Mouse (Mus musculus) hindbrain, postnatal 0 days (tissue): ENCODE measurements around the gene Zmym2. TPM values are rescaled to one million over a fixed set of nuclear protein-coding genes. Genes with fewer than 3 reads are reported as not detected.

ENCODE experiments used
- ATAC-seq: fragments of 200-750 bp; cut with Nextera tagmentation; 2 replicates; pipeline ENCODE4 v1.8.0; 2017; ENCODE audit warnings: mild to moderate bottlenecking, moderate TSS enrichment, moderate library complexity
- DNase-seq: peaks from one replicate; pipeline ENCODE4 v3.0.0-alpha.2; 2015; ENCODE audit warnings: low spot score
- H3K27ac ChIP-seq: fragments of 300-500 bp; sonication (generic); 2 replicates; pipeline ENCODE4 v1.5.1; 2014; ENCODE audit warnings: mild to moderate bottlenecking
- H3K27me3 ChIP-seq: fragments of 300-500 bp; sonication (generic); 2 replicates; pipeline ENCODE4 v1.6.1; 2014; ENCODE audit warnings: low read length, mixed read lengths; ENCODE audit not compliant: insufficient read depth
- H3K36me3 ChIP-seq: fragments of 300-500 bp; sonication (generic); 2 replicates; pipeline ENCODE4 v1.6.1; 2014; ENCODE audit warnings: low read length, mixed read lengths; ENCODE audit not compliant: insufficient read depth
- H3K4me1 ChIP-seq: fragments of 300-500 bp; sonication (generic); 2 replicates; pipeline ENCODE4 v1.6.1; 2014; ENCODE audit warnings: antibody characterized with exemption, low read length, mixed read lengths; ENCODE audit not compliant: insufficient read depth
- H3K4me2 ChIP-seq: fragments of 300-500 bp; sonication (generic); 2 replicates; pipeline ENCODE4 v1.6.1; 2014; ENCODE audit warnings: low read depth, mild to moderate bottlenecking, low read length, moderate library complexity, mixed read lengths
- H3K4me3 ChIP-seq: fragments of 300-500 bp; sonication (generic); 2 replicates; pipeline ENCODE4 v1.5.1; 2014; ENCODE audit warnings: low read length
- H3K9ac ChIP-seq: fragments of 300-500 bp; sonication (generic); replicated peaks from 2 replicates; pipeline ENCODE4 v1.6.1; 2014; ENCODE audit warnings: mild to moderate bottlenecking, low read length, moderate library complexity, mixed read lengths
- H3K9me3 ChIP-seq: fragments of 300-500 bp; sonication (generic); 2 replicates; pipeline ENCODE4 v1.6.1; 2016; ENCODE audit warnings: low read length, mixed read lengths
- CTCF ChIP-seq: IDR thresholded peaks from 2 replicates; pipeline ENCODE4 v1.5.1; 2016; ENCODE audit warnings: antibody characterized with exemption, control low read depth, low read depth
- WGBS: fragments of 180-500 bp; shearing (Covaris S2); extraction: QIAGEN DNeasy Blood & Tissue Kit; methylation state at CpG from one replicate; pipeline ENCODE4 v1.1.7; 2014; 5-methylcytosine and 5-hydroxymethylcytosine counted together
- polyA plus RNA-seq: library from polyadenylated mRNA; unstranded; fragments of >200 nt; fragmentation: Nextera tagmentation; extraction: Ambion mirVana; gene quantifications from 2 replicates; pipeline ENCODE4 v1.2.1, GENCODE M21; 2015
- total RNA-seq: library from RNA; depleted of rRNA; stranded (reverse); fragments of >200 nt; gene quantifications from 2 replicates; pipeline ENCODE4 v1.2.3, GENCODE M21; 2014

Gene Zmym2
- total and polyA plus RNA-seq, 2 experiments from 2014 or later = 28.5 to 37.1 TPM

GRCm38 (mm10) chr14:56905696-56906095 is 19.2 kb downstream of the Zmym2 start:
- Histone ChIP-seq H3K36me3 (no peaks in the 10 kb centered on the region; the same call in 1 of the 2 replicates), H3K9ac (no peak overlapping the region), H3K27me3 (no peaks in the 10 kb centered on the region), H3K9me3 (no peaks in the 10 kb centered on the region), H3K4me2 (no peak overlapping the region), H3K27ac (no peak overlapping the region), H3K4me3 (no peak overlapping the region), H3K4me1 (no peaks in the 10 kb centered on the region)
- WGBS = 88% methylated on average over 1 of the region's 1 CpGs
- ATAC-seq (no peak), DNase-seq (no peak)
- TF ChIP-seq CTCF = no peak

DNA sequence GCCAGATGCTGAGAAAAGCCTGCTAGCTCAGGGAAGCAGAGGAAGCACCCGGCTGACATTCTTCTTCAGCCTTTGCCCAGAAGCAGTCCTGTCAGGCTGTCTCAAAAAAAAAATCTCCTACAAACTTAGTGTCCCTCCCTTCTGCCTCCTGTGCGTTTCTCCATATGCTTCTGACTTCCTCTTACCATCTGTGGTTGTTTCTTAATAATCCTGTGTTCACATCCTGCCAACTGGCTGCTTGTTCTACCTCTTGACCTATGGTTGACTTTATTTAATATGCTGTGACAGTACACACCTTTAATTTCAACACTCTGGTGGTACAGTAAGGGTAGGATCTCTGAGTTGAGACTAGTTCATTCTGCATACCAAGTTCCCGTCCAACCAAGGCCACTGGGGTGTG is 32.1 kb downstream of the Zmym2 start:
- Histone ChIP-seq H3K4me3 (no peak overlapping the region), H3K4me2 (no peak overlapping the region), H3K9me3 (no peaks in the 10 kb centered on the region), H3K4me1 (no peaks in the 10 kb centered on the region), H3K36me3 (no peaks in the 10 kb centered on the region; the same call in 1 of the 2 replicates), H3K9ac (no peak overlapping the region), H3K27ac (no peak overlapping the region), H3K27me3 (no peaks in the 10 kb centered on the region)
- DNase-seq (no peak), ATAC-seq (no peak)
- WGBS = 69% methylated on average over 3 of the region's 3 CpGs
- no peak for TF ChIP-seq CTCF

DNA sequence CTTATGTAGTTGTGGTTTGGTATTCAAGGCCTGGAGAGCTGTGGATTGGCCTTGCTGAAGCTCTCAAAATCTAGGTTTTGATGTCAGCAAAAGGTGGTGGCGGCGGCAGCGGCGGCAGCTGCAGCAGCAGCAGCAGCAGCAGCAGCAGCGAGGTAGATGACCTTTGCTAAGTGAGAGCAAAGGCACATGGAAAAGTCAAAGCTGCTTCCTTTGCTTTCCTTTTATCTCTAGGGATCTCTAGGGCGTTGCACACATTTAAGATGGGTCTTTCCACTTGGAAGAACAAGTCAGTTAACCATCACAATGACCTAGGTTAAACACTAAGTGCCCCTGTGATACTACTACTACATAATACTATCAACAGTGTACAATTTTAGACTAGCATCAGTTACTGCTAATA is 49.0 kb downstream of the Zmym2 start:
- no peak for DNase-seq
- H3K9me3 ChIP-seq = no peaks in the 10 kb centered on the region
- no peak overlapping the region for H3K27ac ChIP-seq
- no peaks in the 10 kb centered on the region for H3K27me3 ChIP-seq
- no peak overlapping the region for H3K9ac ChIP-seq
- H3K4me3 ChIP-seq = no peak overlapping the region
- WGBS = 86% methylated on average over 6 of the region's 6 CpGs
- peaks cover 6% of the 10 kb centered on the region for H3K36me3 ChIP-seq
- ATAC-seq = no peak
- no peak overlapping the region for H3K4me2 ChIP-seq
- H3K4me1 ChIP-seq = no peaks in the 10 kb centered on the region
- TF ChIP-seq CTCF = no peak

GRCm38 (mm10) chr14:56939903-56940302 is 53.5 kb downstream of the Zmym2 start:
- TF ChIP-seq CTCF = no peak
- DNase-seq (no peak), ATAC-seq (no peak)
- Histone ChIP-seq H3K9ac (no peak overlapping the region), H3K4me3 (no peak overlapping the region), H3K9me3 (no peaks in the 10 kb centered on the region), H3K4me1 (no peaks in the 10 kb centered on the region), H3K27me3 (no peaks in the 10 kb centered on the region), H3K4me2 (no peak overlapping the region), H3K27ac (no peak overlapping the region), H3K36me3 (peaks cover 31% of the 10 kb centered on the region)
- WGBS = 97% methylated on average over 1 of the region's 1 CpGs

- no peak for ATAC-seq
- Histone ChIP-seq H3K9ac (no peak overlapping the region), H3K27ac (no peak overlapping the region), H3K4me2 (no peak overlapping the region), H3K36me3 (peaks cover 34% of the 10 kb centered on the region), H3K9me3 (no peaks in the 10 kb centered on the region), H3K4me3 (no peak overlapping the region), H3K4me1 (no peaks in the 10 kb centered on the region), H3K27me3 (no peaks in the 10 kb centered on the region)
- DNase-seq = no peak
- no peak for TF ChIP-seq CTCF
- 93% methylated on average over 4 of the region's 4 CpGs for WGBS
Observed at GRCm38 (mm10) chr14:56952928-56953327, 66.5 kb downstream of the Zmym2 start.

- Histone ChIP-seq H3K9ac (no peak overlapping the region), H3K4me1 (no peaks in the 10 kb centered on the region), H3K36me3 (peaks cover 28% of the 10 kb centered on the region), H3K27ac (no peak overlapping the region), H3K4me3 (no peak overlapping the region), H3K4me2 (no peak overlapping the region), H3K27me3 (no peaks in the 10 kb centered on the region), H3K9me3 (no peaks in the 10 kb centered on the region)
- DNase-seq (no peak), ATAC-seq (no peak)
- TF ChIP-seq CTCF = no peak
Observed at GRCm38 (mm10) chr14:56954393-56954792, 67.9 kb downstream of the Zmym2 start.

DNA sequence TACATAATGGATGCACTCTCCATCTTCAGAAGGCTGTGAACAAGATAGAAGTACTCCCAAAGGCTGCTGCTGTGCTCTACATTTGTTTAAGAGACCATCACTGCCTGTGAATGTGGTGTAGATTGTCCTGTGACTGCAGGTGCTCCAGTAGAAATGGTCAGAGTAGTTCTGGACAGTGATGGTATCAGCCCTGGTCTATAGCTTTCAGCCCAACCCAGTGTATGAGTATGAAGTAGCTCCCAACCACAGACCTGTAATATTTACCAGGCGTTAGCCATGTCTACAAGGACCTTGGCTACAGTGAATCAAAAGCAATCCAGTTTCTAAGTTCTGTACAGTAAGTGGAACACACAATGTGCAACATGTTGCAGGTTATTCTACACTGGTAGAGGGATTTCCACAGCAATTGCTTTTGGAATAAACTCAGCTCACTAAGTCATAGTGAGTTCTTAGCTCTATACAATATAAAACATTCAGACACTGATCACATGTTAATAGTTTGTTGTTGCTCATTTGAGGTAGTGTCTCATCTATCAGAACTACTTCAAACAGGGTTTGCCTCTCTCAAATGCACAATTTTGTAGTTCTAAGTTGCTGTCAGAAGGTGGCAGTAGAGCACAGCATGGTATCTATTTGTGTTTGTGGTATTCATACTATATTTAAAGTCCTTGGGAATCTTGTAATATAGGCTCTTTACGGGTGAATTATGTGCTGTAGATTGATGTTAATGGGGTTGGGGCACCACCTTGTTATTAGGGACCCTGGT is 77.7 kb downstream of the Zmym2 start:
- Histone ChIP-seq H3K4me2 (no peak overlapping the region), H3K4me3 (no peak overlapping the region), H3K27ac (no peak overlapping the region), H3K4me1 (no peaks in the 10 kb centered on the region), H3K9me3 (no peaks in the 10 kb centered on the region), H3K36me3 (peaks cover 8% of the 10 kb centered on the region; the same call in 1 of the 2 replicates), H3K27me3 (no peaks in the 10 kb centered on the region), H3K9ac (no peak overlapping the region)
- TF ChIP-seq CTCF = peak; percentile 73
- WGBS = 68% methylated on average over 2 of the region's 2 CpGs
- peak; percentile 46; the same call in 1 of the 2 replicates for ATAC-seq
- DNase-seq = peak; percentile 60
